8 mouse cellular contexts compared by ENCODE assay signal in genomic region chrX:99285611-99286010, GRCm38 (mm10).
DNase-seq lines count a peak whose midpoint lies in the region; ATAC-seq and TF ChIP-seq lines count a peak whose summit lies in the region.

No protein-coding gene starts in this region.

- TF ChIP-seq CTCF in kidney, postnatal 0 days (IDR thresholded peaks at IDR 0.05; ENCODE audit: low read depth): no peak

- peak; percentile 7 for DNase-seq in gastrocnemius, adult 18-20 months (ENCODE audit: low spot score)
- DNase-seq in gastrocnemius, postnatal 25 days: no peak
- DNase-seq in embryo, embryonic 9.5 days (ENCODE audit: extremely low spot score): peak; percentile 69
- DNase-seq in kidney, postnatal 0 days (ENCODE audit: low spot score): peak; percentile 89
- peak; percentile 56 for DNase-seq in neural tube, embryonic 11.5 days (ENCODE audit: low spot score)
- DNase-seq in layer of hippocampus, adult 11-12 months (ENCODE audit: low spot score): no peak

- H3K36me3 ChIP-seq in heart, embryonic 12.5 days: no peaks in the 10 kb centered on the region
- H3K36me3 ChIP-seq in kidney, postnatal 0 days (ENCODE audit: insufficient read depth, low read length): no peaks in the 10 kb centered on the region
- H3K36me3 ChIP-seq in neural tube, embryonic 11.5 days (ENCODE audit: control insufficient read depth, insufficient read depth, low read length): no peaks in the 10 kb centered on the region

- peaks cover 39% of the 10 kb centered on the region for H3K4me1 ChIP-seq in heart, embryonic 12.5 days (replicated peaks)
- peaks cover 10% of the 10 kb centered on the region; the same call in 1 of the 2 replicates for H3K4me1 ChIP-seq in kidney, postnatal 0 days (replicated peaks; ENCODE audit: insufficient read depth, low read length)
- H3K4me1 ChIP-seq in neural tube, embryonic 11.5 days (ENCODE audit: control insufficient read depth, insufficient read depth, low read length): no peaks in the 10 kb centered on the region

- H3K4me2 ChIP-seq in heart, embryonic 12.5 days: no peak overlapping the region
- H3K4me2 ChIP-seq in kidney, postnatal 0 days (ENCODE audit: low read length): no peak overlapping the region
- H3K4me2 ChIP-seq in neural tube, embryonic 11.5 days (ENCODE audit: low read depth): no peak overlapping the region

- H3K27ac ChIP-seq in heart, embryonic 12.5 days (ENCODE audit: poor library complexity, severe bottlenecking): peak overlapping the region; percentile 79
- peak overlapping the region; percentile 57 for H3K27ac ChIP-seq in kidney, postnatal 0 days
- no peak overlapping the region for H3K27ac ChIP-seq in neural tube, embryonic 11.5 days (ENCODE audit: low read depth, low read length)

- no peak overlapping the region for H3K9ac ChIP-seq in heart, embryonic 12.5 days
- H3K9ac ChIP-seq in kidney, postnatal 0 days (ENCODE audit: low read depth, low read length): no peak overlapping the region
- no peak overlapping the region for H3K9ac ChIP-seq in neural tube, embryonic 11.5 days (ENCODE audit: low read length)

- peak; percentile 82 for ATAC-seq in heart, embryonic 12.5 days (ENCODE audit: insufficient number of reproducible peaks, low FRiP score)
- peak; percentile 93 for ATAC-seq in kidney, postnatal 0 days (replicated peaks; ENCODE audit: low FRiP score, low read depth)
- no peak for ATAC-seq in neural tube, embryonic 11.5 days (ENCODE audit: insufficient read depth, low FRiP score, low TSS enrichment)
- ATAC-seq in granulocyte monocyte progenitor cell, adult 5-6 weeks (replicated peaks; ENCODE audit: poor library complexity, severe bottlenecking): no peak

- 15% methylated on average over 9 of the region's 9 CpGs for WGBS in heart, embryonic 12.5 days
- WGBS in kidney, postnatal 0 days: 32% methylated on average over 8 of the region's 9 CpGs
- WGBS in neural tube, embryonic 11.5 days: 15% methylated on average over 9 of the region's 9 CpGs

- H3K27me3 ChIP-seq in heart, embryonic 12.5 days (replicated peaks): peaks cover 29% of the 10 kb centered on the region
- no peaks in the 10 kb centered on the region for H3K27me3 ChIP-seq in kidney, postnatal 0 days (ENCODE audit: insufficient read depth, low read length)
- H3K27me3 ChIP-seq in neural tube, embryonic 11.5 days (ENCODE audit: control insufficient read depth, insufficient read depth, low read length): peaks cover 17% of the 10 kb centered on the region; the same call in 1 of the 2 replicates

- H3K9me3 ChIP-seq in heart, embryonic 12.5 days (replicated peaks): no peaks in the 10 kb centered on the region
- H3K9me3 ChIP-seq in kidney, postnatal 0 days (replicated peaks; ENCODE audit: low read length): no peaks in the 10 kb centered on the region
- no peaks in the 10 kb centered on the region for H3K9me3 ChIP-seq in neural tube, embryonic 11.5 days (ENCODE audit: control insufficient read depth, low read length)

- H3K4me3 ChIP-seq in heart, embryonic 12.5 days: no peak overlapping the region
- no peak overlapping the region for H3K4me3 ChIP-seq in kidney, postnatal 0 days (replicated peaks; ENCODE audit: low read depth, low read length)
- H3K4me3 ChIP-seq in neural tube, embryonic 11.5 days (ENCODE audit: low read depth, low read length): no peak overlapping the region

Comparison
In these comparisons a context has a peak if more than half of its experiments do, and no peak if none do; other contexts are left out.
1. DNase-seq: peak in gastrocnemius, adult 18-20 months (single experiment), embryo, embryonic 9.5 days (single experiment), kidney, postnatal 0 days (single experiment) and neural tube, embryonic 11.5 days (single experiment); none in gastrocnemius, postnatal 25 days (single experiment) and layer of hippocampus, adult 11-12 months (single experiment).
2. ATAC-seq: peak in heart, embryonic 12.5 days (single experiment) and kidney, postnatal 0 days (single experiment); none in neural tube, embryonic 11.5 days (single experiment) and granulocyte monocyte progenitor cell, adult 5-6 weeks (single experiment).